Mouse (Mus musculus): ENCODE measurements at regions not wholly inside any gene's neighbourhood (a gene's known extent, or its start where the extent isn't known, plus 50 kb on each side); places are given as distances from the start of the nearest gene placed in this dataset.
A peak's percentile ranks its signal among the peaks of the same experiment; 100 is the strongest.

- DNase-seq, result peak; percentile 29 to 48
- no peak overlapping the region for H3K4me3 ChIP-seq
- no peaks in the 10 kb centered on the region for H3K4me1 ChIP-seq (ENCODE audit: control insufficient read depth, insufficient read depth, low read length)
- H3K79me2 ChIP-seq (replicated peaks; ENCODE audit: control insufficient read depth, insufficient read depth, low read length), result no peaks in the 10 kb centered on the region
- intact Hi-C loops (cut with DNase I), result no loop called here
- no peak overlapping the region for H3K27ac ChIP-seq
- no peak overlapping the region for H3K9ac ChIP-seq (ENCODE audit: low read depth, low read length)
- TF ChIP-seq CTCF (IDR thresholded peaks at IDR 0.05), result no peak
- TF ChIP-seq POLR2A (IDR thresholded peaks at IDR 0.05; ENCODE audit: insufficient read depth, low read depth, low read length), result no peak
- TF ChIP-seq EP300 (IDR thresholded peaks at IDR 0.05; ENCODE audit: insufficient read depth, low read depth, low read length), result no peak
- H3K27me3 ChIP-seq (ENCODE audit: control insufficient read depth, insufficient read depth, low read length), result no peaks in the 10 kb centered on the region
- no peaks in the 10 kb centered on the region for H3K36me3 ChIP-seq (ENCODE audit: control insufficient read depth, insufficient read depth, low read length)
- WGBS, result 57% methylated on average over 11 of the region's 11 CpGs
These were observed 192.9 kb upstream of the Hs6st1 start for GRCm38 (mm10) chr1:35875210-35875811.

GRCm38 (mm10) chr1:35878426-35878825, 189.8 kb upstream of the Hs6st1 start:
- intact Hi-C loops (cut with DNase I), result loop anchor here (2.0 kb wide), 1 partner anchor 186 kb away; no protein-coding TSS in a partner anchor
- H3K27ac ChIP-seq, result no peak overlapping the region
- H3K9ac ChIP-seq (ENCODE audit: low read depth, low read length), result no peak overlapping the region
- WGBS, result 57% methylated on average over 4 of the region's 4 CpGs
- H3K36me3 ChIP-seq (ENCODE audit: control insufficient read depth, insufficient read depth, low read length), result no peaks in the 10 kb centered on the region
- H3K79me2 ChIP-seq (replicated peaks; ENCODE audit: control insufficient read depth, insufficient read depth, low read length), result no peaks in the 10 kb centered on the region
- TF ChIP-seq EP300 (IDR thresholded peaks at IDR 0.05; ENCODE audit: insufficient read depth, low read depth, low read length), result no peak
- TF ChIP-seq CTCF (IDR thresholded peaks at IDR 0.05), result no peak
- no peak for TF ChIP-seq POLR2A (IDR thresholded peaks at IDR 0.05; ENCODE audit: insufficient read depth, low read depth, low read length)
- H3K27me3 ChIP-seq (ENCODE audit: control insufficient read depth, insufficient read depth, low read length), result no peaks in the 10 kb centered on the region
- no peak overlapping the region for H3K4me3 ChIP-seq
- DNase-seq, result peak; percentile 32 to 47
- H3K4me1 ChIP-seq (ENCODE audit: control insufficient read depth, insufficient read depth, low read length), result no peaks in the 10 kb centered on the region

- WGBS, result 35% methylated on average over 11 of the region's 11 CpGs
- H3K27me3 ChIP-seq (ENCODE audit: control insufficient read depth, insufficient read depth, low read length), result no peaks in the 10 kb centered on the region
- no peak overlapping the region for H3K4me3 ChIP-seq
- H3K79me2 ChIP-seq (replicated peaks; ENCODE audit: control insufficient read depth, insufficient read depth, low read length), result no peaks in the 10 kb centered on the region
- no peaks in the 10 kb centered on the region for H3K36me3 ChIP-seq (ENCODE audit: control insufficient read depth, insufficient read depth, low read length)
- TF ChIP-seq EP300 (IDR thresholded peaks at IDR 0.05; ENCODE audit: insufficient read depth, low read depth, low read length) (no peak), POLR2A (IDR thresholded peaks at IDR 0.05; ENCODE audit: insufficient read depth, low read depth, low read length) (no peak), CTCF (IDR thresholded peaks at IDR 0.05) (peak; percentile 62)
- peak overlapping the region; percentile 45 for H3K27ac ChIP-seq
- no peaks in the 10 kb centered on the region for H3K4me1 ChIP-seq (ENCODE audit: control insufficient read depth, insufficient read depth, low read length)
- H3K9ac ChIP-seq (ENCODE audit: low read depth, low read length), result no peak overlapping the region
- DNase-seq, result peak; percentile 56 to 80
- intact Hi-C loops (cut with DNase I), result loop anchor here (2.0 kb wide), 2 partner anchors 53 to 185 kb away; no protein-coding TSS in a partner anchor
These were observed 188.7 kb upstream of the Hs6st1 start for GRCm38 (mm10) chr1:35879388-35880093.

GRCm38 (mm10) chr1:35880562-35881265, 187.5 kb upstream of the Hs6st1 start:
- H3K27me3 ChIP-seq (ENCODE audit: control insufficient read depth, insufficient read depth, low read length), result no peaks in the 10 kb centered on the region
- no peaks in the 10 kb centered on the region for H3K79me2 ChIP-seq (replicated peaks; ENCODE audit: control insufficient read depth, insufficient read depth, low read length)
- no peak overlapping the region for H3K27ac ChIP-seq
- H3K4me3 ChIP-seq, result no peak overlapping the region
- 70% methylated on average over 6 of the region's 6 CpGs for WGBS
- H3K9ac ChIP-seq (ENCODE audit: low read depth, low read length), result no peak overlapping the region
- no peaks in the 10 kb centered on the region for H3K4me1 ChIP-seq (ENCODE audit: control insufficient read depth, insufficient read depth, low read length)
- H3K36me3 ChIP-seq (ENCODE audit: control insufficient read depth, insufficient read depth, low read length), result no peaks in the 10 kb centered on the region
- DNase-seq, result no peak
- TF ChIP-seq EP300 (IDR thresholded peaks at IDR 0.05; ENCODE audit: insufficient read depth, low read depth, low read length) (no peak), CTCF (IDR thresholded peaks at IDR 0.05) (no peak), POLR2A (IDR thresholded peaks at IDR 0.05; ENCODE audit: insufficient read depth, low read depth, low read length) (no peak)
- intact Hi-C loops (cut with DNase I), result loop anchor here (2.0 kb wide), 1 partner anchor 52 kb away; no protein-coding TSS in a partner anchor

- Histone ChIP-seq H3K9ac (ENCODE audit: low read depth, low read length) (no peak overlapping the region), H3K4me3 (no peak overlapping the region), H3K4me1 (ENCODE audit: control insufficient read depth, insufficient read depth, low read length) (no peaks in the 10 kb centered on the region), H3K36me3 (ENCODE audit: control insufficient read depth, insufficient read depth, low read length) (no peaks in the 10 kb centered on the region), H3K27me3 (ENCODE audit: control insufficient read depth, insufficient read depth, low read length) (no peaks in the 10 kb centered on the region), H3K79me2 (replicated peaks; ENCODE audit: control insufficient read depth, insufficient read depth, low read length) (no peaks in the 10 kb centered on the region), H3K27ac (no peak overlapping the region)
- TF ChIP-seq EP300 (IDR thresholded peaks at IDR 0.05; ENCODE audit: insufficient read depth, low read depth, low read length) (no peak), CTCF (IDR thresholded peaks at IDR 0.05) (no peak), POLR2A (IDR thresholded peaks at IDR 0.05; ENCODE audit: insufficient read depth, low read depth, low read length) (no peak)
- 82% methylated on average over 4 of the region's 4 CpGs for WGBS
- no peak for DNase-seq
- intact Hi-C loops (cut with DNase I), result loop anchor here (2.0 kb wide), 1 partner anchor 51 kb away; no protein-coding TSS in a partner anchor
These were observed 186.7 kb upstream of the Hs6st1 start for GRCm38 (mm10) chr1:35881521-35881920.

All from heart, adult 2 months (tissue).